Mouse (Mus musculus): ENCODE results near the gene Vps26c. TPM values are rescaled to one million over a fixed set of nuclear protein-coding genes. Genes with fewer than 3 reads are reported as not detected.
A peak's percentile ranks its signal among the peaks of the same experiment; 100 is the strongest.
"Not testable (repeated sequence)": the region's sequence is repeated elsewhere in the genome, so short reads cannot be mapped to it uniquely, and the experiment has no call there.

The Vps26c gene
- polyA plus RNA-seq, 3 experiments from 2014 or later = 75.1 to 91.9 (median 89.0) TPM

DNA sequence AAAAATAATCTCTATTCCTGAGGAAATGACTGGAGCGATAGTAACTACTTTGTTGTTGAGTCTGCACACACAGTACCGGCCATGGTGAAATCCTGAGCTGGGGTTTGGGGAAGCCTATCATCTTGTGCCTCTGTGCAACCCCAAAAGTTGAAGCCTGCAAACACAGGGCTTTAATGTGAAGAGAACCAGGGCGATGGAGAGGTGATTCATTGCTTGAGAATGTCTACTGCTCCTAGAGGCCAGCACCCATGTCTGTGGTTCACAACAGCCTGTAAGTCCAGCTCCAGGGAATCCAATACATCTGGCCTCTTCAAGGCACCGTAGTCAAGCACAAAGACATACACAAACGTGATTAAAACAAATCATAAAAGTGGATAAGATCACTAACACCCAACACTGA is 39.3 kb downstream of the Vps26c start:
- ATAC-seq = no peak

DNA sequence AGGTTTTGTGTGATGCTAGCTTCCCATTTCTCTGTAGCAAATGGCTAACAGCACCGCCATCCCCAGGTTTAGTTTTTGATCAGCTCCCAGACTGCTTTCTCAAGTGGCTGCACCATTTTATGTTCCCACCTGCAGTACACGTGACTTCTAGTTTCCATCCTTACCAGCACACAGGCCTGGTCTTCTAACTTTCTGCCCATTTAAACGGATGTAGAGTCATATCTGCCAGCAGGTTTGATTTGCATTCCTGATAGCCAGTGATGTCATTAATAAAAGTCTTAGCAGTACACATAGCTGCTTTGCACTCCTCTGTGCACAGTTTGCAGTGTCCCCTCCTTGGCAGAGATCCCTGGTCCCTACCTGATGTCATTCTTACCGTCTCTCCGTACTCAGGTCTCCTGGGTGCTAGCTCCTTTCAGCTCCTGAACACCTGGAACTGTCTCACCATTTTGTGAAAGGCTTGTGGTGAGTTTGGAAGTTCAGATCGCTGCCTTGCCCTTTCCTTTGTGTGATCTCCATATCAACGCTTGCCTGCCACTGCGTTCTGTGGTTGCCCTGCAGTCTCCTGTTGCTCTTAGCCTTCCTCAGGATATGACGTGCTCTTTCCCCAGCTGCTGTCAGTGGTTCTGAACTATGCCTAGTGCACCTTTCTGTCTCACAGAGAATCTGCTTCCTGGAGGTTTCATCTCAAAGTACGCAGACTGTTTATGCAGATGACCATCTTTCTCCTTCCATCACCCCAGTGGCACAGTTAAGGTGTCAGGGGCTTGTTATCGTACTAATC is 41.7 kb downstream of the Vps26c start:
- ATAC-seq = peak; percentile 64

DNA sequence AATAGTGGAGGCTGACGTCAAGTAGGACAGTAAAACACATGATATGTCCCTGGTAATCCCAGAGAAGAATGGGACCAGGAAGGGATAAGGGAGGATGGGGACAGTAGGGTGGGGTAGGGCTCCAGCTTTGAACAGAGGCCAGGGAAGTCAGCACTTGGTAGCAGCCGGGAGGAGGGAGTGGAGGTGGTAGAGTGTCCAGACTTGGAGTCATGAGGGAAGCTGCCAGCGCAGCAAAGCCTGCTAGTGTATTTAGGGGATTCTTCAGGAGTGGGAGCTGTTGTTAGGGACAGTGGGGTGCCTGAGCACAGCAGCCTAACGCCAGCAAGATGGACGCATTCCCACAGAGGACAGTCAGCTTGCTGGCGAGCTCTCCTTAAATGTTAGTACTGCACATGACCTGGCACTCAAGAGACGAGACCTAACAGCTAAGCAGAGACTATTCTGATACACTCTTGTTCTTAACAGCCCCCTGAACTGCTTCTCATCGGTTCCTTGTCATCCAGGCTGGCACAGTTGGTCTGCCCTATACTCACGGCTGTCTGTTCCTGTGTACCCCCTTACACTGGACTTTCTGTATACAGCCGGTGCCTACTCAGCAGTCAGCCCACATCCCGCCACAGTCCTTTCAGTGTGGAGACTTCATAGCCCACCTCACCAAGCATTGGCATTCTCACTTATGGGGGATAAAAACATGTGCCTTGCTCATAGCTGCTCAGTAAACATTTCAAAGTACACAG is 53.4 kb downstream of the Vps26c start:
- ATAC-seq = no peak

DNA sequence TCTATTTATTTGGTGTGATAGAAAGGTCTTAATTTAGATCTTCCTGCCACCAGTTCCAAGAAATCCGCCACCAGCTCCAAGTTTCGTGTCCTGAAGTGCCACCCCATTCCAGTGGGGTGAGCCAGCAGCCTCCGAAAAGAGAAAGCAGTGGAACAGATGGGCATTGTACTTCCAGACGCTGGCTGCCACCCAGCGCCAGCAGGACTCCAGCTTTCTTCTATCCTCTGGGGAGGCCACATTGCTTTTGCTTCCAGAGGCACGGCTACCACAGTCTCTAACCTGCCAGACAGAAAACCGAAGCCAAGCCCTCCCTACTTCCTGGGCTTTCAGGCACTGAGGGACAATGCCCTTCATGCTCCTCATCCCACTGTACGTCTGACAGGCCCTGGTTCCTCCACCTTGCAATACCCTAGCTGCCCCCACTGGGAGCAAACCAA is 54.1 kb downstream of the Vps26c start:
- ATAC-seq = no peak

DNA sequence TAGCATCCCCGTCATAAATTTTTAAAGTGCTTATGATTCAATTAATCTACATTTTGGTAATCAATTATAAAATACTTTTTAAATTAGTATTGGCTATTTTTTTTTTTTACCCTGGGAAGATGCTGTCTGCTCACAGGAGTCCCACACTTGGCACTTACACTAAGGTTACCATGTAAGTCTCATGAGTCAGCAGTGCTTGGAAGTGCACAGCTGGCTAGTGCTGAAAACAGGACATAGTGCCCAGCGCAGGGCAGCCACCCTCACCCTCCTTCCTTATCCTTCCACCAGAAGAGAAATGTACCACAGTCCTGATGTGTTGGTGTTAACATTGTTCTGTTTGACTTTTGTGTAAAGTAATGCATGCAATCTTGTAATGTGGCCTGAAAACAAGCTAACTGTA is 58.2 kb downstream of the Vps26c start:
- no peak for ATAC-seq

DNA sequence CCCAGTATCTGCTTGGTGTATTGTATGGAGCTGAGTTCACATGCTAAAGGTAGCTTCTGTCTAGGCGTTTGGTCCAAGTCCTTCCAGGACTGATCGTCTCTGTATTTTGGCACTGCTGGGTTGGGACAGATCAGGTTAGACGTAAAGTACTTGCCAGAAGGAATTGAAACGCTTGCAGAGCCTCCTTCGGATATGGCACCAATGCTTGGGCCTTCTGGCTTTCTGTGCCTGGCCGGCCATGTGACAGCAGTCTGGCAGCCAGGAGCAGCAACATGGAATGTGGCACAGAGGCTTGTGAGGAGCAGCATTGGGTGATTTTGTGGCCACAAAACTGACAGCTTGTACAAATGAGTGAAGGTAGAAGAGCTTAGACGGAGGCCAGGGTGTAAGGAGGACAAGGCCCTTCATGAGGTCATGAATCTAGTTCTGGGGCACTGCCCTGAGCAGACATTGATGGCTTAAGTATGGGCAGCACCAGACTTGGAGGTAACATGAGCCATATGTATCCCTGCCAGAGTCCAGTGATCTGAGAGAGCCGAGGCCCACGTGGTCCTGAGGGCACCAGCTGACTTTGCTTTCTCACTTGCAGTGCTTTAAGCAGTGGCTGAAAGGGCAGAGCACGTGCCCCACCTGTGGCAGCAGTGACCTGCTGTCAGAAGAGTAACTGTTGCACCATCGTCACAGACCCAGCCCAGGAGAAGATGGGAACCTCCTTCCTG is 59.1 kb downstream of the Vps26c start:
- no peak for ATAC-seq

DNA sequence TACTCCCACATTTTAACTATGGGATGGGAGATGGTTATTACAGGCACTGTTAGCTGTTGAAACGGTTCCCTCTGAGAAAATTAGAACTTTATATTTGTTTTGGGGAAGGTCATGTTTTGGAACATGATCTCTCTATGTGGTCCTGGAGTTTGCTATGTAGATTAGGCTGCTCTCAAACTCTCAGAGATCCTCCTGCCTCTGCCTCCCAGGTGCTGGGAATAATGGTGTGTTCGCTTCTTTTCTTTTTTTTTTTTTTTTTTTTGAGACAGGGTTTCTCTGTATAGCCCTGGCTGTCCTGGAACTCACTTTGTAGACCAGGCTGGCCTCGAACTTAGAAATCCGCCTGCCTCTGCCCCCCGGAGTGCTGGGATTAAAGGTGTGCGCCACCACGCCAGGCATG is 60.3 kb downstream of the Vps26c start:
- ATAC-seq = not testable (repeated sequence)

DNA sequence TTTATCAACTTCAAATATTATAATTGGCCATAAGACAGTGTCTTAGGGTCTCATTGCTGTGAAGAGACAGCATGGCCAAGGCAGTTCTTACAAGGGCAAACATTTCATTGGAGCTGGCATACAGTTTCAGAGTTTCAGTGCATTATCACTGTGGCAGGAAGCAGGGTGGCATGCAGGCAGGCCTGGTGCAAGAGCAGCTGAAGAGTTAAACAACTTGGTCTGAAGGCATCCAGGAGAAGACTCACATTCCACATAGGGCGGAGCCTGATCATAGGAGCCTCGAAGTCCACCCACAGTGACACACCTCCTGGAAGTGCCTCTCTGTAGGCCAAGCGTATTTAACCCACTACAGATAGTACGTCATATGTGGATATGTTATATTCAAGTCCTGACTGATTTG is 60.7 kb downstream of the Vps26c start:
- ATAC-seq = no peak

DNA sequence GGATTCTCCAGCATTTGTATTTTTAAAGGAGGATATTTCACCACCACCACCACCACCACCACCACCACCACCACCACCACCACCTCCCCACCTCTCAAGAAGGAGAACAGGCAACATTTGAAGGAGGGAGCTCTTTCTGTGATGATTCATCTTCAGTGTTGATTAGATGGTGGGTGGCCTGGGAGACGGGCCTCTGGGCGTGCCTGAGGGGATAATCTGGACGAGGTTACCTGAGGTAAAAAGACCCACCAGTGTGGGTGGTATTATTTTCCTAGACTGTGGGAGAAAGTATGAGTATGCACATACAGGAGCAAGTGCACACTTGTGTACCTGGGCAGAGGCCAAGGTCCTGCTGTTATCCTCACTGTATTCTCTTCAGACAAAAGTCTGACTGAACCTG is 62.6 kb downstream of the Vps26c start:
- ATAC-seq = no peak

DNA sequence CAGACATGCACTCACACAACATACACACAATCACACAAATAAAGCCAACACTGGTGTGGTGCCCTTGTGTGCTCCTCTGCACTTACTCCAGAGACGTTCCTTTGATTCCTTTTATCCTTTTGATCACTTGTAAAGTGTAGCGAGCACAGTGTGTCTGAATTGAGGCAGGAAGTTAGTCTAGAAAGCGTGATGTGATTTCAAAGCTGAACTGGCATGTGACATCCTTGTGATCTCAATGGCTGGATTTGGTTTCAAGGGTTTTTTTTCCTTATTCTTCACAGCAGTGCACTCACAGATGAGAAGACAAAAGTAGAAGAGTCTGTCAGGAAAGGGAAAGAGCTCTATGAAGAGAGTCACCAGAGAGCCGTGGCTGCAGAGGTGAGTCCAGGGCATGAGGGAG is 72.5 kb downstream of the Vps26c start:
- ATAC-seq = no peak

DNA sequence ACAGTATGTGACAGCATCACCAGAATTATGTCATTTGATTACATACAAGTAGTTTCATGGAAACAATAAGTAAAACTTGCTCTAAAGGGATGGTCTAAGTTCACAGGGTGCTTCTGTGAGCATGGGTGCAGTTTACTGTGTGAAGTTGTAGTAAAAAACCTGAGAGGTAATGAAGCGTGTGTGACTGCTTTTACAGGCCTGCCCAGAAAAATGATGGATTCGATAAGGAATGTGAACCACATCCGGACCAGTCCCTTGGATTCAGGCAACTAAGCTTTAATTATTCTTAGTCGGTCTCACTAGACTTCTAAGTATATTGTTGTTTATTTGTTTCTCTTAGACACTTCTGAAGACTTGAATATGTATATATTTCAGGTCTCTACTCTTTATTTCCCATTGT is 73.9 kb downstream of the Vps26c start:
- no peak for ATAC-seq

DNA sequence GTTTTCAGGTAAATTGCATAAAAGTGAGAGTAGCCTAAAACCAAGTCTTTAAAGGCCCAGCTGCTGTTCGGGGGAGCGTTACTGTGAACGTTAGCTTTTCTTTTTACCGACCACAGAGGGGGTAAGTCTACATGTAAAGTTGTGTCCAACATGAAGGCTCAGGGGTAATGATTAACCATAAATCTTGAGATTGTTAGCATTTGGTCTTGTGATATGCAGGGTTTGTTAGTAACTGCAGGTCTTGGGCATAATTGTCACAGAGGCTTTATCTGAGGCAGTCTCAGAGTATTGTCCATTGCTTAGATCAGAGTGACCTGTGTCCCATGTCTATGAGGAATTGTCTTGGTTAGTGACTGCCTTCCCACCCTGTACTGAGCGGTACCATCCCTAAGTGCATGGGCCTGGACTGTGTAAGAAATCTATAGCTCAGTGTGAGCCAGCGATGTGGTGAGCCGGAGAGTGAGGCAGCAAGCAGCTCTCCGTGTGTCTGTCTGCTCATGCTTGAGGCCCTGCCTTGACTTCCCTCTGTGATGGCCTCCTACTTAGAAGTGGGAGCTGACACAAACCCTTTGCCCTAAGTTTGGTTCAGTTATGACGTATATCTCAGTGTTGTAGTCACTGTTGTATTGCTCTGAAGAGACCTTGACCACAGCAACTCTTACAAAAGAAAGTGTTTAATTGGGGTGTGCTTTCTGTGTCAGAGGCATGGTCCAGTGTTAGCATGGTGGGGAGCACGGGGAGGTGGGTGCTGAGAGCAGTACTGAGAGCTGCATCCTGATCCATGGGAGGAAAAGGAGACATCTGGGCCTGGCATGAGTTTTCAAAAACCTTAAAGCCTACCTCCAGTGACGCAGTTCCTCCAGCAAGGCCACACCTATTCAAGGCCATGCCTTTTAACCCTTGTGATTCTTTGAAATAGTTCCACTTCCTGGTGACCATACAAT is 74.8 kb downstream of the Vps26c start:
- no peak for ATAC-seq

DNA sequence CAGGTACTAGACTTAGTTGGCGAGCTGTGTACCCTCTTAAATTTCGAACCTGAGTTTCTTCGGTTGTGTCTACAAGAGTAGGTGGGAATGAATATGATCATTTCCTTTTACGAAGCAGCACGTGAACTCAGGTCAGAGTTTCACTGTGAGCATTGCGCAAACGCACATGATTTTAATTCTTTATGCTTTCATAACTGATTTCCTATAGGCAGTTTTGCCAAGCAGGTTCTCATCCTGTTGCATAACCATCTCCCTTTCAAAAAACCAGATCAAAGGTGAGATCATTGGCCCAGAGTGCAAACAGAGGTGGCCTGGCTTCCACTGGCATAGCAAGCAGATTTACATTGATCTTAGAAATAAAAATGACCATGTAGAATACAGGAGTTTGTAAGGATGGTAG is 77.0 kb downstream of the Vps26c start:
- no peak for ATAC-seq

DNA sequence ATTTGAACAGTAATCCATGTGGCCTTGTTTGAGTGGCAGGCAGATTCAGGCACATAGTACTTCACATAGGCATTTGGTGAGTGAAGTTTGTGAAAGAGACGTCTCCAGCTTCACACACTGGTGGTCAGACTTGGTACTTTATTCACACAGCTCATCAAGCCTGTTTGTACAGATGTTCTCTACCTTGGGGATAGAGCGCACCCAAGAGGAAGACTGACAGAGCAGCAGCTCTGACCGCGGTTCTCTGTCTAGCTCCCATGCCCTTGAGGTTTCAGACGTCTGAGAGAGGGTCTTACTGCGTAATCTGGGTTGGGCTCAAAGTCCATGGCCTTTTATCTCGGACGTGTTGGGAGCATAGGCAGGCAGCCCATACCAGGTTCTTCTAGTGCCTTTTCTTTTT is 77.5 kb downstream of the Vps26c start:
- ATAC-seq = no peak

Other genes starting within 250 kb of the Vps26c start
- gene Hlcs, start 213.3 kb downstream of the Vps26c start, polyA plus RNA-seq (2017; shearing (Covaris generic)) = 1 to 10 TPM; 4.3 to 9.7 (median 9.1) TPM
- gene Ripply3, start 198.4 kb downstream of the Vps26c start, polyA plus RNA-seq (2017; shearing (Covaris generic)) = under 1 TPM; 0.39 to 0.81 (median 0.77) TPM
- 100 to 1,000 TPM in 1 of 3 experiments, 10 to 100 TPM in 2; 30.0 to 103 (median 89.3) TPM for gene Ttc3, start 156.2 kb downstream of the Vps26c start, polyA plus RNA-seq (2017; shearing (Covaris generic))
- 10 to 100 TPM; 47.3 to 96.8 (median 94.1) TPM for gene Pigp, start 155.0 kb downstream of the Vps26c start, polyA plus RNA-seq (2017; shearing (Covaris generic))
- 10 to 100 TPM; 22.3 to 29.7 (median 25.2) TPM for gene Dyrk1a, start 43.2 kb upstream of the Vps26c start, polyA plus RNA-seq (2017; shearing (Covaris generic))